Mouse (Mus musculus): Measurements from ENCODE around the gene Tcf7l1.

- TF ChIP-seq CTCF (IDR thresholded peaks at IDR 0.05; ENCODE audit: low read depth) (no peak), EP300 (IDR thresholded peaks at IDR 0.05; ENCODE audit: low read depth) (no peak)
These were observed 65.2 kb downstream of the Tcf7l1 start for GRCm38 (mm10) chr6:72723731-72724385.
